7 mouse cellular contexts compared by ENCODE assay signal in genomic region chr10:7681343-7682025, GRCm38 (mm10). TPM values are rescaled to one million over a fixed set of nuclear protein-coding genes. Genes with fewer than 3 reads are reported as not detected.
DNase-seq lines count a peak whose midpoint lies in the region; ATAC-seq and TF ChIP-seq lines count a peak whose summit lies in the region.

No protein-coding gene starts in this region.

- no peaks in the 10 kb centered on the region for H3K9me3 ChIP-seq in embryonic facial prominence, embryonic 10.5 days
- no peaks in the 10 kb centered on the region for H3K9me3 ChIP-seq in intestine, postnatal 0 days (ENCODE audit: control insufficient read depth)
- H3K9me3 ChIP-seq in limb, embryonic 11.5 days (ENCODE audit: control insufficient read depth, low read length): no peaks in the 10 kb centered on the region
- H3K9me3 ChIP-seq in midbrain, embryonic 12.5 days: no peaks in the 10 kb centered on the region

- DNase-seq in adrenal gland, postnatal 14 days: peak; percentile 88
- DNase-seq in embryonic facial prominence, embryonic 10.5 days (ENCODE audit: low spot score): peak; percentile 84
- peak; percentile 81 for DNase-seq in limb, embryonic 11.5 days (ENCODE audit: low spot score)

- H3K4me1 ChIP-seq in embryonic facial prominence, embryonic 10.5 days: peaks cover 26% of the 10 kb centered on the region
- H3K4me1 ChIP-seq in intestine, postnatal 0 days (replicated peaks; ENCODE audit: control insufficient read depth, insufficient read depth, low read length): peaks cover 3% of the 10 kb centered on the region
- H3K4me1 ChIP-seq in limb, embryonic 11.5 days (ENCODE audit: control insufficient read depth, insufficient read depth, low read length): peaks cover 6% of the 10 kb centered on the region; the same call in 1 of the 2 replicates
- peaks cover 31% of the 10 kb centered on the region for H3K4me1 ChIP-seq in midbrain, embryonic 12.5 days
- peaks cover 8% of the 10 kb centered on the region for H3K4me1 ChIP-seq in small intestine, adult 2 months (ENCODE audit: control insufficient read depth, insufficient read depth, insufficient read length, low read length)

- H3K27ac ChIP-seq in embryonic facial prominence, embryonic 10.5 days (replicated peaks): peak overlapping the region; percentile 99
- peak overlapping the region; percentile 100 for H3K27ac ChIP-seq in intestine, postnatal 0 days (ENCODE audit: low read depth, low read length)
- peak overlapping the region; percentile 93 for H3K27ac ChIP-seq in limb, embryonic 11.5 days (replicated peaks; ENCODE audit: low read depth, low read length)
- H3K27ac ChIP-seq in midbrain, embryonic 12.5 days (replicated peaks): peak overlapping the region; percentile 96
- H3K27ac ChIP-seq in small intestine, adult 2 months (ENCODE audit: insufficient read depth, low read depth, low read length): peak overlapping the region; percentile 88

- peak; percentile 40; the same call in 1 of the 2 replicates for TF ChIP-seq POLR2A in small intestine, adult 2 months (IDR thresholded peaks at IDR 0.05; ENCODE audit: low read depth, low read length)

- H3K36me3 ChIP-seq in embryonic facial prominence, embryonic 10.5 days (replicated peaks): peaks cover 49% of the 10 kb centered on the region
- H3K36me3 ChIP-seq in intestine, postnatal 0 days (ENCODE audit: control insufficient read depth, insufficient read depth): peaks cover 8% of the 10 kb centered on the region; the same call in 1 of the 2 replicates
- H3K36me3 ChIP-seq in limb, embryonic 11.5 days (ENCODE audit: control insufficient read depth, insufficient read depth, low read length): peaks cover 13% of the 10 kb centered on the region; the same call in 1 of the 2 replicates
- H3K36me3 ChIP-seq in midbrain, embryonic 12.5 days: peaks cover 24% of the 10 kb centered on the region
- H3K36me3 ChIP-seq in small intestine, adult 2 months (ENCODE audit: control insufficient read depth, insufficient read depth, low read length): peaks cover 3% of the 10 kb centered on the region

- peak overlapping the region; percentile 99 for H3K4me3 ChIP-seq in embryonic facial prominence, embryonic 10.5 days
- H3K4me3 ChIP-seq in intestine, postnatal 0 days (ENCODE audit: low read depth, low read length): peak overlapping the region; percentile 98
- peak overlapping the region; percentile 90 for H3K4me3 ChIP-seq in limb, embryonic 11.5 days (ENCODE audit: low read depth, low read length)
- peak overlapping the region; percentile 100 for H3K4me3 ChIP-seq in midbrain, embryonic 12.5 days
- peak overlapping the region; percentile 96 for H3K4me3 ChIP-seq in small intestine, adult 2 months (ENCODE audit: low read depth, low read length)

- ATAC-seq in granulocyte monocyte progenitor cell, adult 5-6 weeks (replicated peaks; ENCODE audit: poor library complexity, severe bottlenecking): peak; percentile 63
- ATAC-seq in intestine, postnatal 0 days: peak; percentile 88
- ATAC-seq in limb, embryonic 11.5 days (ENCODE audit: insufficient number of reproducible peaks, low FRiP score, low TSS enrichment, low read depth): peak; percentile 79
- ATAC-seq in midbrain, embryonic 12.5 days (ENCODE audit: low FRiP score, low read depth): peak; percentile 86

- WGBS in embryonic facial prominence, embryonic 10.5 days: under 1% methylated on average over 64 of the region's 64 CpGs
- under 1% methylated on average over 59 of the region's 64 CpGs for WGBS in intestine, postnatal 0 days
- under 1% methylated on average over 57 of the region's 64 CpGs for WGBS in limb, embryonic 11.5 days
- WGBS in midbrain, embryonic 12.5 days: under 1% methylated on average over 63 of the region's 64 CpGs
- WGBS in small intestine, adult 2 months: under 1% methylated on average over 64 of the region's 64 CpGs

- H3K9ac ChIP-seq in intestine, postnatal 0 days (ENCODE audit: low read depth, low read length): peak overlapping the region; percentile 100
- H3K9ac ChIP-seq in limb, embryonic 11.5 days (ENCODE audit: low read length): peak overlapping the region; percentile 98
- H3K9ac ChIP-seq in midbrain, embryonic 12.5 days (replicated peaks): peak overlapping the region; percentile 99

- no peaks in the 10 kb centered on the region for H3K27me3 ChIP-seq in embryonic facial prominence, embryonic 10.5 days (replicated peaks; ENCODE audit: low read depth, poor library complexity, severe bottlenecking)
- no peaks in the 10 kb centered on the region for H3K27me3 ChIP-seq in intestine, postnatal 0 days (replicated peaks; ENCODE audit: control insufficient read depth, insufficient read depth, low read length)
- no peaks in the 10 kb centered on the region for H3K27me3 ChIP-seq in limb, embryonic 11.5 days (ENCODE audit: control insufficient read depth, insufficient read depth, low read length)
- H3K27me3 ChIP-seq in midbrain, embryonic 12.5 days: no peaks in the 10 kb centered on the region
- H3K27me3 ChIP-seq in small intestine, adult 2 months (ENCODE audit: control insufficient read depth, insufficient read depth, low read length): no peaks in the 10 kb centered on the region

- peak; percentile 57 for TF ChIP-seq CTCF in intestine, postnatal 0 days (IDR thresholded peaks at IDR 0.05; ENCODE audit: low read depth)
- TF ChIP-seq CTCF in small intestine, adult 2 months (IDR thresholded peaks at IDR 0.05; ENCODE audit: extremely low read depth, insufficient read length, insufficient replicate concordance, low read depth, low read length): peak; percentile 25; the same call in 1 of the 2 replicates

- H3K4me2 ChIP-seq in intestine, postnatal 0 days (replicated peaks; ENCODE audit: low read depth): peak overlapping the region; percentile 79
- peak overlapping the region; percentile 36 for H3K4me2 ChIP-seq in limb, embryonic 11.5 days (ENCODE audit: low read depth, severe bottlenecking)
- peak overlapping the region; percentile 74 for H3K4me2 ChIP-seq in midbrain, embryonic 12.5 days (replicated peaks)

RNA-seq across cellular contexts. Expression of gene Lats1, which starts 0.5 kb away (rescaled TPM):
- total RNA-seq in adrenal gland, postnatal 14 days (2021): 51.5 and 51.8 TPM in 2 replicates
- polyA plus RNA-seq in embryonic facial prominence, embryonic 10.5 days (2016; fragmentation: Nextera tagmentation; extraction: Ambion mirVana): 7.7 and 8.2 TPM in 2 replicates
- total RNA-seq in granulocyte monocyte progenitor cell, adult 5-6 weeks (2014; fragmentation: Nextera tagmentation): 23.1 and 29.9 TPM in 2 replicates
- 12.4 and 16.2 TPM in 2 replicates for total RNA-seq in granulocyte monocyte progenitor cell, adult 5-6 weeks (2017)
- 5.5 and 6.6 TPM in 2 replicates for polyA plus RNA-seq in intestine, postnatal 0 days (2015; fragmentation: Nextera tagmentation; extraction: Ambion mirVana)
- 8.5 and 9.3 TPM in 2 replicates for polyA plus RNA-seq in limb, embryonic 11.5 days (2014; fragmentation: Nextera tagmentation; extraction: Ambion mirVana)
- polyA plus RNA-seq in midbrain, embryonic 12.5 days (2016; fragmentation: Nextera tagmentation; extraction: Ambion mirVana): 16.0 and 18.2 TPM in 2 replicates
- 3.9 and 9.0 TPM in 2 replicates for polyA plus RNA-seq in small intestine, adult 2 months (2012; rRNA removed)

RNA-seq across cellular contexts. Expression of gene Pcmt1, which starts 0.5 kb away (rescaled TPM):
- total RNA-seq in adrenal gland, postnatal 14 days (2021): 71.3 and 73.5 TPM in 2 replicates
- 120 and 126 TPM in 2 replicates for polyA plus RNA-seq in embryonic facial prominence, embryonic 10.5 days (2016; fragmentation: Nextera tagmentation; extraction: Ambion mirVana)
- total RNA-seq in granulocyte monocyte progenitor cell, adult 5-6 weeks (2014; fragmentation: Nextera tagmentation): 46.8 and 64.6 TPM in 2 replicates
- 68.1 and 81.7 TPM in 2 replicates for total RNA-seq in granulocyte monocyte progenitor cell, adult 5-6 weeks (2017)
- polyA plus RNA-seq in intestine, postnatal 0 days (2015; fragmentation: Nextera tagmentation; extraction: Ambion mirVana): 80.9 and 82.5 TPM in 2 replicates
- 117 and 120 TPM in 2 replicates for polyA plus RNA-seq in limb, embryonic 11.5 days (2014; fragmentation: Nextera tagmentation; extraction: Ambion mirVana)
- polyA plus RNA-seq in midbrain, embryonic 12.5 days (2016; fragmentation: Nextera tagmentation; extraction: Ambion mirVana): 137 and 144 TPM in 2 replicates
- 8.6 and 14.7 TPM in 2 replicates for polyA plus RNA-seq in small intestine, adult 2 months (2012; rRNA removed)

RNA-seq across cellular contexts. Expression of gene Nup43, which starts 14.2 kb away (rescaled TPM):
- total RNA-seq in adrenal gland, postnatal 14 days (2021): 10.7 and 12.3 TPM in 2 replicates
- 95.4 and 95.9 TPM in 2 replicates for polyA plus RNA-seq in embryonic facial prominence, embryonic 10.5 days (2016; fragmentation: Nextera tagmentation; extraction: Ambion mirVana)
- total RNA-seq in granulocyte monocyte progenitor cell, adult 5-6 weeks (2014; fragmentation: Nextera tagmentation): 18.7 and 40.1 TPM in 2 replicates
- 26.2 and 27.2 TPM in 2 replicates for total RNA-seq in granulocyte monocyte progenitor cell, adult 5-6 weeks (2017)
- 11.4 and 14.2 TPM in 2 replicates for polyA plus RNA-seq in intestine, postnatal 0 days (2015; fragmentation: Nextera tagmentation; extraction: Ambion mirVana)
- polyA plus RNA-seq in limb, embryonic 11.5 days (2014; fragmentation: Nextera tagmentation; extraction: Ambion mirVana): 80.2 and 81.0 TPM in 2 replicates
- 49.8 and 51.6 TPM in 2 replicates for polyA plus RNA-seq in midbrain, embryonic 12.5 days (2016; fragmentation: Nextera tagmentation; extraction: Ambion mirVana)
- 1.7 and 2.6 TPM in 2 replicates for polyA plus RNA-seq in small intestine, adult 2 months (2012; rRNA removed)

RNA-seq across cellular contexts. Expression of gene Katna1, which starts 44.3 kb away (rescaled TPM):
- 33.8 and 35.4 TPM in 2 replicates for total RNA-seq in adrenal gland, postnatal 14 days (2021)
- 69.3 and 72.0 TPM in 2 replicates for polyA plus RNA-seq in embryonic facial prominence, embryonic 10.5 days (2016; fragmentation: Nextera tagmentation; extraction: Ambion mirVana)
- total RNA-seq in granulocyte monocyte progenitor cell, adult 5-6 weeks (2014; fragmentation: Nextera tagmentation): 41.3 and 42.5 TPM in 2 replicates
- total RNA-seq in granulocyte monocyte progenitor cell, adult 5-6 weeks (2017): 59.1 and 61.3 TPM in 2 replicates
- polyA plus RNA-seq in intestine, postnatal 0 days (2015; fragmentation: Nextera tagmentation; extraction: Ambion mirVana): 33.0 and 37.1 TPM in 2 replicates
- polyA plus RNA-seq in limb, embryonic 11.5 days (2014; fragmentation: Nextera tagmentation; extraction: Ambion mirVana): 81.4 and 88.6 TPM in 2 replicates
- 51.5 and 56.5 TPM in 2 replicates for polyA plus RNA-seq in midbrain, embryonic 12.5 days (2016; fragmentation: Nextera tagmentation; extraction: Ambion mirVana)
- 0.96 and 1.9 TPM in 2 replicates for polyA plus RNA-seq in small intestine, adult 2 months (2012; rRNA removed)

Comparison
In these comparisons a context has a peak if more than half of its experiments do, and no peak if none do; other contexts are left out.
1. Peak in every context shown above with its lines: DNase-seq, ATAC-seq, H3K4me3 ChIP-seq and H3K27ac ChIP-seq.